Mouse (Mus musculus) neural tube, embryonic 14.5 days (tissue): ENCODE data around the gene Ubxn11. TPM values are rescaled to one million over a fixed set of nuclear protein-coding genes. Genes with fewer than 3 reads are reported as not detected.

Source experiments
- ATAC-seq: fragments of 200-750 bp; cut with Nextera tagmentation; 2 replicates; pipeline ENCODE4 v1.8.0; 2017; ENCODE audit warnings: low read depth, mild to moderate bottlenecking, moderate TSS enrichment, moderate library complexity
- H3K27ac ChIP-seq: fragments of 300-500 bp; sonication (generic); 2 replicates; pipeline ENCODE4 v1.5.1; 2014; ENCODE audit warnings: low read depth, mild to moderate bottlenecking, control low read depth, low read length, moderate library complexity, mixed read lengths
- H3K27me3 ChIP-seq: fragments of 300-500 bp; sonication (generic); 2 replicates; pipeline ENCODE4 v1.6.1; 2014; ENCODE audit warnings: low read length; ENCODE audit not compliant: control insufficient read depth, insufficient read depth
- H3K36me3 ChIP-seq: fragments of 300-500 bp; sonication (generic); 2 replicates; pipeline ENCODE4 v1.6.1; 2014; ENCODE audit warnings: low read length, mixed read lengths; ENCODE audit not compliant: control insufficient read depth, insufficient read depth
- H3K4me1 ChIP-seq: fragments of 300-500 bp; sonication (generic); 2 replicates; pipeline ENCODE4 v1.6.1; 2014; ENCODE audit warnings: low read length; ENCODE audit not compliant: control insufficient read depth, insufficient read depth
- H3K4me2 ChIP-seq: fragments of 300-500 bp; sonication (generic); 2 replicates; pipeline ENCODE4 v1.6.1; 2014; ENCODE audit warnings: mild to moderate bottlenecking, low read depth, low read length, control low read depth
- H3K4me3 ChIP-seq: fragments of 300-500 bp; sonication (generic); 2 replicates; pipeline ENCODE4 v1.5.1; 2014; ENCODE audit warnings: low read depth, low read length, control low read depth, mixed read lengths
- H3K9ac ChIP-seq: fragments of 300-500 bp; sonication (generic); replicated peaks from 2 replicates; pipeline ENCODE4 v1.6.1; 2014; ENCODE audit warnings: low read depth, mild to moderate bottlenecking, control low read depth, low read length, mixed read lengths
- H3K9me3 ChIP-seq: fragments of 300-500 bp; sonication (generic); 2 replicates; pipeline ENCODE4 v1.6.1; 2016; ENCODE audit warnings: low read length; ENCODE audit not compliant: control insufficient read depth
- WGBS: fragments of 180-500 bp; shearing (Covaris S2); extraction: QIAGEN DNeasy Blood & Tissue Kit; methylation state at CpG from one replicate; pipeline ENCODE4 v1.1.7; 2014; 5-methylcytosine and 5-hydroxymethylcytosine counted together
- polyA plus RNA-seq: library from polyadenylated mRNA; unstranded; fragments of >200 nt; fragmentation: Nextera tagmentation; extraction: Ambion mirVana; gene quantifications from 2 replicates; pipeline ENCODE4 v1.2.1, GENCODE M21; 2014

Ubxn11 gene
- polyA plus RNA-seq, 1 experiment from 2014 or later, result 26.9 TPM

GRCm38 (mm10) chr4:134084999-134085398, 17.4 kb upstream of the Ubxn11 start:
- WGBS, result 91% methylated on average over 4 of the region's 4 CpGs
- H3K4me2 ChIP-seq, result no peak overlapping the region
- ATAC-seq, result no peak

GRCm38 (mm10) chr4:134087412-134087811, 15.0 kb upstream of the Ubxn11 start:
- no peaks in the 10 kb centered on the region for H3K4me1 ChIP-seq
- H3K4me3 ChIP-seq, result no peak overlapping the region
- H3K9me3 ChIP-seq, result no peaks in the 10 kb centered on the region
- no peaks in the 10 kb centered on the region for H3K36me3 ChIP-seq
- peaks cover 2% of the 10 kb centered on the region; the same call in 1 of the 2 replicates for H3K27me3 ChIP-seq
- WGBS, result 49% methylated on average over 7 of the region's 7 CpGs
- no peak overlapping the region for H3K27ac ChIP-seq
- peak; percentile 51; the same call in 1 of the 2 replicates for ATAC-seq
- 0 out of 2 replicates have a peak overlapping the region, but pooled peaks have one; percentile 25 for H3K9ac ChIP-seq
- no peak overlapping the region for H3K4me2 ChIP-seq

More at GRCm38 (mm10) chr4:134084999-134085398, 17.4 kb upstream of the Ubxn11 start:
- Histone ChIP-seq H3K4me1 (0 out of 2 replicates have a peak, but pooled peaks cover 5% of the 10 kb centered on the region), H3K27me3 (peaks cover 10% of the 10 kb centered on the region), H3K9me3 (no peaks in the 10 kb centered on the region), H3K9ac (no peak overlapping the region), H3K36me3 (no peaks in the 10 kb centered on the region), H3K4me3 (no peak overlapping the region), H3K27ac (no peak overlapping the region)

- H3K4me2 ChIP-seq, result no peak overlapping the region
- H3K27me3 ChIP-seq, result no peaks in the 10 kb centered on the region
- no peaks in the 10 kb centered on the region for H3K9me3 ChIP-seq
- H3K36me3 ChIP-seq, result no peaks in the 10 kb centered on the region
- no peaks in the 10 kb centered on the region for H3K4me1 ChIP-seq
- no peak overlapping the region for H3K4me3 ChIP-seq
- 80% methylated on average over 9 of the region's 9 CpGs for WGBS
- no peak for ATAC-seq
- H3K27ac ChIP-seq, result no peak overlapping the region
- H3K9ac ChIP-seq, result no peak overlapping the region
Measured at GRCm38 (mm10) chr4:134089029-134089428, 13.3 kb upstream of the Ubxn11 start.

GRCm38 (mm10) chr4:134090521-134091224, 11.7 kb upstream of the Ubxn11 start:
- WGBS, result 84% methylated on average over 16 of the region's 16 CpGs

GRCm38 (mm10) chr4:134091225-134091529, 11.2 kb upstream of the Ubxn11 start:
- Histone ChIP-seq H3K4me2 (no peak overlapping the region), H3K27ac (no peak overlapping the region), H3K36me3 (no peaks in the 10 kb centered on the region), H3K27me3 (no peaks in the 10 kb centered on the region), H3K9me3 (no peaks in the 10 kb centered on the region), H3K4me3 (no peak overlapping the region), H3K4me1 (no peaks in the 10 kb centered on the region), H3K9ac (no peak overlapping the region)
- 85% methylated on average over 6 of the region's 6 CpGs for WGBS
- no peak for ATAC-seq

More at GRCm38 (mm10) chr4:134090521-134091224, 11.7 kb upstream of the Ubxn11 start:
- Histone ChIP-seq H3K27me3 (no peaks in the 10 kb centered on the region), H3K9ac (no peak overlapping the region), H3K27ac (no peak overlapping the region), H3K4me1 (no peaks in the 10 kb centered on the region), H3K4me2 (no peak overlapping the region), H3K36me3 (no peaks in the 10 kb centered on the region), H3K9me3 (no peaks in the 10 kb centered on the region), H3K4me3 (no peak overlapping the region)
- ATAC-seq, result no peak

GRCm38 (mm10) chr4:134092382-134093288, 9.7 kb upstream of the Ubxn11 start:
- Histone ChIP-seq H3K4me1 (no peaks in the 10 kb centered on the region), H3K27ac (no peak overlapping the region), H3K4me3 (no peak overlapping the region), H3K4me2 (no peak overlapping the region), H3K36me3 (no peaks in the 10 kb centered on the region), H3K9ac (no peak overlapping the region), H3K9me3 (no peaks in the 10 kb centered on the region), H3K27me3 (no peaks in the 10 kb centered on the region)
- WGBS, result 77% methylated on average over 6 of the region's 6 CpGs
- no peak for ATAC-seq

- WGBS, result 88% methylated on average over 7 of the region's 7 CpGs
- Histone ChIP-seq H3K4me2 (no peak overlapping the region), H3K9ac (no peak overlapping the region), H3K27me3 (no peaks in the 10 kb centered on the region), H3K36me3 (no peaks in the 10 kb centered on the region), H3K9me3 (no peaks in the 10 kb centered on the region), H3K27ac (no peak overlapping the region), H3K4me3 (no peak overlapping the region), H3K4me1 (no peaks in the 10 kb centered on the region)
- ATAC-seq, result no peak
Measured at GRCm38 (mm10) chr4:134094004-134094564, 8.3 kb upstream of the Ubxn11 start.

GRCm38 (mm10) chr4:134094923-134095547, 7.3 kb upstream of the Ubxn11 start, which contains the start of gene Cd52:
Gene Cd52, minus strand, starts transcription at chr4:134095082.
- no peaks in the 10 kb centered on the region for H3K4me1 ChIP-seq
- H3K9ac ChIP-seq, result no peak within 1 kb of the TSS
- WGBS, result 47% methylated on average over 3 of the region's 3 CpGs
- no peak within 1 kb of the TSS for H3K4me3 ChIP-seq
- H3K27me3 ChIP-seq, result no peaks in the 10 kb centered on the region
- no peaks in the 10 kb centered on the region for H3K36me3 ChIP-seq
- H3K27ac ChIP-seq, result no peak within 1 kb of the TSS
- H3K9me3 ChIP-seq, result no peaks in the 10 kb centered on the region
- no peak for ATAC-seq
- H3K4me2 ChIP-seq, result no peak within 1 kb of the TSS
